Mouse (Mus musculus) central nervous system, embryonic 14 days (tissue): ENCODE measurements around the gene Oasl2. TPM values are rescaled to one million over a fixed set of nuclear protein-coding genes. Genes with fewer than 3 reads are reported as not detected.

ENCODE experiments used
- polyA plus RNA-seq: library from polyadenylated mRNA; depleted of rRNA; stranded (reverse); fragments of >200 nt; gene quantifications from 2 replicates; pipeline ENCODE4 v1.2.3, GENCODE M21; 2012; rRNA removed

Oasl2 gene
- polyA plus RNA-seq, result 7.0 and 9.1 TPM in 2 replicates

GRCm38 (mm10) chr5:114896688-114897373 is at the start of gene Oasl2:
Gene Oasl2, plus strand, starts transcription at chr5:114896936.

GRCm38 (mm10) chr5:114853364-114853763 is 43.4 kb upstream of the Oasl2 start, which contains the start of gene 4930519G04Rik:
Gene 4930519G04Rik, plus strand, starts transcription at chr5:114853664.

GRCm38 (mm10) chr5:114858582-114858981 is 38.2 kb upstream of the Oasl2 start, which contains the start of gene Gm9936:
Gene Gm9936, minus strand, starts transcription at chr5:114858682.

GRCm38 (mm10) chr5:114922998-114923473 is 26.3 kb downstream of the Oasl2 start, which contains the start of gene Oasl1:
Gene Oasl1, plus strand, starts transcription at chr5:114923240.

GRCm38 (mm10) chr5:114942074-114942765 is 45.5 kb downstream of the Oasl2 start, which contains the start of gene 2210016L21Rik:
Gene 2210016L21Rik, plus strand, starts transcription at chr5:114942158.

Other genes with a start within 250 kb of the Oasl2 start
- gene Trpv4, start 238.5 kb upstream of the Oasl2 start, polyA plus RNA-seq, result 1.5 and 9.6 TPM in 2 replicates
- gene Gltp, start 206.0 kb upstream of the Oasl2 start, polyA plus RNA-seq, result 24.8 and 31.1 TPM in 2 replicates
- 35.4 and 36.9 TPM in 2 replicates for gene Tchp, start 189.2 kb upstream of the Oasl2 start, polyA plus RNA-seq
- gene Ankrd13a, start 122.3 kb upstream of the Oasl2 start, polyA plus RNA-seq, result 57.2 and 57.7 TPM in 2 replicates
- 54.3 and 57.1 TPM in 2 replicates for gene Git2, start 121.4 kb upstream of the Oasl2 start, polyA plus RNA-seq
- 197 and 217 TPM in 2 replicates for gene 1500011B03Rik, start 73.5 kb upstream of the Oasl2 start, polyA plus RNA-seq
- not detected in 2 replicates for gene 4930519G04Rik, start 43.3 kb upstream of the Oasl2 start, polyA plus RNA-seq
- gene Gm9936, start 38.3 kb upstream of the Oasl2 start, polyA plus RNA-seq, result 1.2 and 1.3 TPM in 2 replicates
- 1.8 and 2.8 TPM in 2 replicates for gene Oasl1, start 26.3 kb downstream of the Oasl2 start, polyA plus RNA-seq
- gene 2210016L21Rik, start 45.2 kb downstream of the Oasl2 start, polyA plus RNA-seq, result 76.5 and 77.6 TPM in 2 replicates
- gene Hnf1a, start 74.2 kb downstream of the Oasl2 start, polyA plus RNA-seq, result not detected in 2 replicates
- gene Sppl3, start 114.2 kb downstream of the Oasl2 start, polyA plus RNA-seq, result 89.8 and 91.5 TPM in 2 replicates
- gene Gm10401, start 201.4 kb downstream of the Oasl2 start, polyA plus RNA-seq, result 0.19 and 0.20 TPM in 2 replicates
- gene Acads, start 222.4 kb downstream of the Oasl2 start, polyA plus RNA-seq, result 29.9 and 30.9 TPM in 2 replicates
- gene Unc119b, start 238.0 kb downstream of the Oasl2 start, polyA plus RNA-seq, result 46.4 and 52.1 TPM in 2 replicates